Mouse (Mus musculus): ENCODE results near the gene Daam1. TPM values are rescaled to one million over a fixed set of nuclear protein-coding genes. Genes with fewer than 3 reads are reported as not detected.
A peak's percentile ranks its signal among the peaks of the same experiment; 100 is the strongest.

The Daam1 gene
- total and polyA plus RNA-seq, 2 experiments: 7.7 to 33.4 TPM

- Histone ChIP-seq H3K4me3 (ENCODE audit: insufficient read depth, low read depth, low read length) (no peak overlapping the region), H3K27me3 (ENCODE audit: control insufficient read depth, insufficient read depth, low read length) (no peaks in the 10 kb centered on the region), H3K27ac (replicated peaks; ENCODE audit: insufficient read depth, low read depth, low read length) (no peak overlapping the region), H3K79me2 (ENCODE audit: control insufficient read depth, insufficient read depth, low read length) (no peaks in the 10 kb centered on the region), H3K36me3 (ENCODE audit: control insufficient read depth, insufficient read depth, low read length) (no peaks in the 10 kb centered on the region), H3K4me1 (ENCODE audit: control insufficient read depth, insufficient read depth, low read length) (no peaks in the 10 kb centered on the region), H3K9ac (ENCODE audit: low read depth, low read length) (no peak overlapping the region)
- WGBS: 96% methylated on average over 1 of the region's 1 CpGs
- no peak for DNase-seq (ENCODE audit: extremely low read depth, low read depth, low spot score)
- TF ChIP-seq POLR2A (IDR thresholded peaks at IDR 0.05; ENCODE audit: extremely low read depth, insufficient read depth, low read length): no peak
- TF ChIP-seq CTCF (IDR thresholded peaks at IDR 0.05; ENCODE audit: low read depth, low read length): no peak
These were observed 40.3 kb upstream of the Daam1 start for GRCm38 (mm10) chr12:71790581-71790980.

DNA sequence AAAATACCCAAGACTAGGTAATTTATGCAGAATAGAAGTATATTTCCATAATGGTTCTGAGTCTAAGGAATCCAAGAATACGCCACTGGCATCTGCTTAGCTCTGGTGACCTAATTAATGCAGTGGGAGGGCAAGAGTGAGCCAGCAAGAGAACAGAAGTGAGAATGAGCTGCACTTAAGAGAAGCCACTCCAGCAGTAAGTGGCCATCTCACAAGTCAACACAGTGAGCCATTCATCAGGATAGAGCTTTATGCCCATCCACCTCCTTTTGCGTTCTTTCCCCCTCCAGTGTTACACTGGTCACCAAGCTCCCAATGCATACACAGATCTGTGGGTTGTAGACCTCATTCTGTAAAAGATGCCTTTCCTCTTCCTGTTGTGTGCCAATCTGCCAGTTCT, 37.8 kb upstream of the Daam1 start:
- no peak overlapping the region for H3K4me3 ChIP-seq (ENCODE audit: insufficient read depth, low read depth, low read length)
- no peaks in the 10 kb centered on the region for H3K36me3 ChIP-seq (ENCODE audit: control insufficient read depth, insufficient read depth, low read length)
- TF ChIP-seq CTCF (IDR thresholded peaks at IDR 0.05; ENCODE audit: low read depth, low read length): no peak
- TF ChIP-seq POLR2A (IDR thresholded peaks at IDR 0.05; ENCODE audit: extremely low read depth, insufficient read depth, low read length): no peak
- no peaks in the 10 kb centered on the region for H3K79me2 ChIP-seq (ENCODE audit: control insufficient read depth, insufficient read depth, low read length)
- no peak for DNase-seq (ENCODE audit: extremely low read depth, low read depth, low spot score)
- no peaks in the 10 kb centered on the region for H3K4me1 ChIP-seq (ENCODE audit: control insufficient read depth, insufficient read depth, low read length)
- H3K27me3 ChIP-seq (ENCODE audit: control insufficient read depth, insufficient read depth, low read length): no peaks in the 10 kb centered on the region
- H3K9ac ChIP-seq (ENCODE audit: low read depth, low read length): no peak overlapping the region
- WGBS: 93% methylated on average over 2 of the region's 2 CpGs
- H3K27ac ChIP-seq (replicated peaks; ENCODE audit: insufficient read depth, low read depth, low read length): no peak overlapping the region

GRCm38 (mm10) chr12:71795626-71796025, 35.3 kb upstream of the Daam1 start:
- DNase-seq (ENCODE audit: extremely low read depth, low read depth, low spot score): no peak
- WGBS: 78% methylated on average over 4 of the region's 4 CpGs
- Histone ChIP-seq H3K27ac (replicated peaks; ENCODE audit: insufficient read depth, low read depth, low read length) (no peak overlapping the region), H3K9ac (ENCODE audit: low read depth, low read length) (no peak overlapping the region), H3K36me3 (ENCODE audit: control insufficient read depth, insufficient read depth, low read length) (no peaks in the 10 kb centered on the region), H3K4me1 (ENCODE audit: control insufficient read depth, insufficient read depth, low read length) (no peaks in the 10 kb centered on the region), H3K79me2 (ENCODE audit: control insufficient read depth, insufficient read depth, low read length) (no peaks in the 10 kb centered on the region), H3K4me3 (ENCODE audit: insufficient read depth, low read depth, low read length) (no peak overlapping the region), H3K27me3 (ENCODE audit: control insufficient read depth, insufficient read depth, low read length) (no peaks in the 10 kb centered on the region)
- no peak for TF ChIP-seq CTCF (IDR thresholded peaks at IDR 0.05; ENCODE audit: low read depth, low read length)
- no peak for TF ChIP-seq POLR2A (IDR thresholded peaks at IDR 0.05; ENCODE audit: extremely low read depth, insufficient read depth, low read length)

DNA sequence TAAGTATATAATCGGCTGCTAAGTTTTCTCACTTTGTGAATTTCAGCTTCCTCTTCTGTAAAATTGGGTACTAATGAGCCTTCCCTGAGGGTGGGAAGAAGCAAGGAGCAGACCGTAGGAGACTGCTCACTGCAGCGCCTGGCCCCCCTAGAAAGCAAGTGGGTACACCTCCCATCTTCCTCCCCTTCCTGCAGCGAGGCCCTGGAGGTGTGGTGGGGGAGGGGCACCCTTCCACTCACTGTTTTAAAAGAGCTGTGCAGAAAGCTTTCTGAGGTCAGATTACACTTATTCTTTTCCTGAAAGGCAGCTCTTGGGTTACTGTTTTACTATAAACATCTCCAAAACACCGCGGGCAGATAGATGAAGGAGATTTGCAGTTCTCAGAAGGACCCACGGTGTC, 34.4 kb upstream of the Daam1 start:
- Histone ChIP-seq H3K4me1 (ENCODE audit: control insufficient read depth, insufficient read depth, low read length) (no peaks in the 10 kb centered on the region), H3K4me3 (ENCODE audit: insufficient read depth, low read depth, low read length) (no peak overlapping the region), H3K79me2 (ENCODE audit: control insufficient read depth, insufficient read depth, low read length) (no peaks in the 10 kb centered on the region), H3K27me3 (ENCODE audit: control insufficient read depth, insufficient read depth, low read length) (no peaks in the 10 kb centered on the region), H3K9ac (ENCODE audit: low read depth, low read length) (no peak overlapping the region), H3K36me3 (ENCODE audit: control insufficient read depth, insufficient read depth, low read length) (no peaks in the 10 kb centered on the region), H3K27ac (replicated peaks; ENCODE audit: insufficient read depth, low read depth, low read length) (no peak overlapping the region)
- DNase-seq (ENCODE audit: extremely low read depth, low read depth, low spot score): no peak
- TF ChIP-seq CTCF (IDR thresholded peaks at IDR 0.05; ENCODE audit: low read depth, low read length) (no peak), POLR2A (IDR thresholded peaks at IDR 0.05; ENCODE audit: extremely low read depth, insufficient read depth, low read length) (no peak)
- 24% methylated on average over 7 of the region's 7 CpGs for WGBS

DNA sequence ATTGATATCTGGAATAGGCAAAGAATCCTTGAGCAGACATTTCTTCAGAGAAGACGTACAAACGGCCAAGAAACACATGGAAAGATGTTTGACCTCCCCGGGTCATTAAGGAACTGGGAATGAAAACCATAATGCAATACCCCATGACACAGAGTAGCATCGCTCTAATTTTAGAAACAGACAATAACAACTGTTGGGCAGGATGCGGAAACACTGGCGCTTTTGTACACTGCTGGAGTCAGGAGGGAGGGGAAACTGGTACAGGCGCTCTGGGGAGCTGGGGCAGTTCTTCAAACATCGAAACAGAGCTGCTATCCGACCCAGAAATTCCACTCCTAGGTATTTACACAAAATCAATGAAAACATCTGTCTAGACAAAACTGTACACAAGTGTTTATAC, 23.6 kb upstream of the Daam1 start:
- Histone ChIP-seq H3K27ac (replicated peaks; ENCODE audit: insufficient read depth, low read depth, low read length) (no peak overlapping the region), H3K4me1 (ENCODE audit: control insufficient read depth, insufficient read depth, low read length) (peaks cover 2% of the 10 kb centered on the region; the same call in 1 of the 2 replicates), H3K4me3 (ENCODE audit: insufficient read depth, low read depth, low read length) (no peak overlapping the region), H3K9ac (ENCODE audit: low read depth, low read length) (no peak overlapping the region), H3K36me3 (ENCODE audit: control insufficient read depth, insufficient read depth, low read length) (no peaks in the 10 kb centered on the region), H3K79me2 (ENCODE audit: control insufficient read depth, insufficient read depth, low read length) (no peaks in the 10 kb centered on the region), H3K27me3 (ENCODE audit: control insufficient read depth, insufficient read depth, low read length) (0 out of 2 replicates have a peak, but pooled peaks cover 2% of the 10 kb centered on the region)
- TF ChIP-seq CTCF (IDR thresholded peaks at IDR 0.05; ENCODE audit: low read depth, low read length): no peak
- no peak for TF ChIP-seq POLR2A (IDR thresholded peaks at IDR 0.05; ENCODE audit: extremely low read depth, insufficient read depth, low read length)
- DNase-seq (ENCODE audit: extremely low read depth, low read depth, low spot score): peak; percentile 28
- WGBS: 65% methylated on average over 9 of the region's 9 CpGs

GRCm38 (mm10) chr12:71808631-71809030, 22.2 kb upstream of the Daam1 start:
- Histone ChIP-seq H3K36me3 (ENCODE audit: control insufficient read depth, insufficient read depth, low read length) (no peaks in the 10 kb centered on the region), H3K27me3 (ENCODE audit: control insufficient read depth, insufficient read depth, low read length) (0 out of 2 replicates have a peak, but pooled peaks cover 2% of the 10 kb centered on the region), H3K79me2 (ENCODE audit: control insufficient read depth, insufficient read depth, low read length) (no peaks in the 10 kb centered on the region), H3K4me1 (ENCODE audit: control insufficient read depth, insufficient read depth, low read length) (peaks cover 2% of the 10 kb centered on the region; the same call in 1 of the 2 replicates), H3K27ac (replicated peaks; ENCODE audit: insufficient read depth, low read depth, low read length) (no peak overlapping the region), H3K4me3 (ENCODE audit: insufficient read depth, low read depth, low read length) (no peak overlapping the region), H3K9ac (ENCODE audit: low read depth, low read length) (no peak overlapping the region)
- DNase-seq (ENCODE audit: extremely low read depth, low read depth, low spot score): peak; percentile 38
- 89% methylated on average over 9 of the region's 9 CpGs for WGBS
- TF ChIP-seq POLR2A (IDR thresholded peaks at IDR 0.05; ENCODE audit: extremely low read depth, insufficient read depth, low read length) (no peak), CTCF (IDR thresholded peaks at IDR 0.05; ENCODE audit: low read depth, low read length) (no peak)
